Mouse (Mus musculus): ENCODE data around the gene Klrb1b.
"Not testable (repeated sequence)": the region's sequence is repeated elsewhere in the genome, so short reads cannot be mapped to it uniquely, and the experiment has no call there.

The Klrb1b gene

DNA sequence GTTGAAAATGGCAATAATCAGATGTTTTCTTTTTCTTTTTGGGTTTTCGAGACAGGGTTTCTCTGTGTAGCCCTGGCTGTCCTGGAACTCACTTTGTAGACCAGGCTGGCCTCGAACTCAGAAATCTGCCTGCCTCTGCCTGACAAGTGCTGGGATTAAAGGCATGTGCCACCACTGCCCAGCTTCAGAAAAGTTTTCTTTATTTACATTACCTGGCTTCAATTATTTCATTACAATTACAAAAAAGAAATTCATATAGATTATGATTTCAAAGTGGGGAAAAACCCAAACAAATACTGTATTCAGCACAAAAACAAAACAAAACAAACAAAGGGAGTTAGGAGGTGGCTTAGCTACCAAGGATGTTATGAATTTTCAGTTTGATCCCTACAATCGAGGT is 14.5 kb upstream of the Klrb1b start:
- DNase-seq (ENCODE audit: low read depth), result not testable (repeated sequence)

DNA sequence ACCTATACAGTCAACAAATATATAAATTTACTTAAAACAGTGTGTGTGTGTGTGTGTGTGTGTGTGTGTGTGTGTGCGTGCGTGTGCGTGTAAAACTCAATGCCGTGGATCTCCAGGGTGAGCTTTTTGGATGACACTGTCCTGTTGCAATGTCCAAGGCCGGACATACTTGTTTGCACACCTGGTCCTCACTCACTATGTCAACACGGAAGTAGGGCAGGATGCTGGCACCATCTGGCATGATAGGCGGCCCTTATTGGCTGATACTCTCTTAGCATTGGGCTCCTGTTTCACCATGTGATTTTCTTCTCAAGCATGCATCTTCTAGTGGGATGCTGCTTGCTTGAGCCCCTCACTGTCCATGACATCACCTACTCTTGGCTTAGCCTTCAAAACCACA is 13.8 kb upstream of the Klrb1b start:
- no peak for DNase-seq (ENCODE audit: low read depth)

DNA sequence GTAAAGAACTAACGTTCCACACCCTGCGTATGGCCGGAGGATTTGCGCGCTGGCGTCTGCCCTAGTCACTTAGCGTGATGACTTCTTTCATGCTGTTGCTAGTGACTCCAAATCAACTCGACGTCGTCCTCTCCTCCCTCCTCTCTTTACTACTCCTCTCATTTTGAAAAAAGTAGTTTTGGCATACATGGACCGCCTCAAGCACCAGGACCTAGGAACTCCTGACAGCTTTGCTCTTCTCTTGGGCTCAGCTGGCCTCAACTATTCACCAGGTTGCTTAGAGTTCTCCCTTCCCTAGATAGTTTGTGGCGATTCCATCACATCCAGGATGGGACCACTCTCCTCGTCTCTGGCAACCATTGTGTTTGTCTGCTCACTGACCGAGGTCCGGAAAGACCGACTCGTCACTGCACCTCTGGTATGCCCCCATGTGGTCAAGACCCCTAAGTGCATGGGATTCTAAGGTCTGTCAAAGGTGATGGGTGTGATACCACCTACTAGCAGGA is 13.2 kb upstream of the Klrb1b start:
- DNase-seq (ENCODE audit: low read depth), result peak; percentile 86

DNA sequence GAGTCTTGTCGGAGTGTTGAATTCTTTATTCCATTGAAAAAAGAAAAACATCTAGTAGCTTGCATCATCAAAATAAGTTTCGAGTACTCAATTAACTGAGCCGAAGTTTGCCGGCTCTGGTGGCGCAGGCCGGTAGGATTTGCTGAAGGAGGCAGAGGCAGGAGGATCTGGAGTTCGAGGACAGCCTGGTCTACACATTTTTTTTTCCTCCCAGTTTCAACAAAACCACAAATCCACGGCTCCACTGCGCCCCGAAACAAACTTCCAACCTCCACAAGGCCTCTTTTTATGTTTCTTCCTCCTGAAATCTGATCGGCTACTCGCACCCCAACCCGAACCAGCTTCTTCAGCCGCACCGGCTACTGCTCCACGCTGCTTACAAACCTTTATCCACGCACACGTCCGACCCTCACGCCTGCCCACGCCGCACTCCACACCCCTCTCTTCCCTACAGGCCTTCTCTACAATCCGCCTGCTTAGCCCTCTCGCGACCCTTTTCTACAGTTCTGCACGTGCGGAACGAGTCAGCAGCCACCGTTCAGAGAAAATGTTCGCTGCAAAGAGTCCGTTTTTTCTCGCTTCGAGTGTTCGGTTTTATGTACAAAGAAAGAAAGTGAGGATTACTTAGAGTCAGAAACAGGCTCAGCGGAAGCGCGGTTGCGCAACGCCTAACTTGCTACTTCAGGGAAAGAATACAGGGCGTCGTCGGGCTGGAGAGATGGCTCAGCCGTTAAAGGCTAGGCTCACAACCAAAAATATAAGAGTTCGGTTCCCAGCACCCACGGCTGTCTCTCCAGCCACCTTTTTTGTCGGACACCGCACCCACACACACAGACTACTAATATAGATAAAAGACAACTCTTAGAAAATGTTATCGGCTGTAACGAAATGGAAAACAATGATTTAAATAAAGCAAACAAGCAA is 12.5 kb upstream of the Klrb1b start:
- DNase-seq (ENCODE audit: low read depth), result peak; percentile 79

DNA sequence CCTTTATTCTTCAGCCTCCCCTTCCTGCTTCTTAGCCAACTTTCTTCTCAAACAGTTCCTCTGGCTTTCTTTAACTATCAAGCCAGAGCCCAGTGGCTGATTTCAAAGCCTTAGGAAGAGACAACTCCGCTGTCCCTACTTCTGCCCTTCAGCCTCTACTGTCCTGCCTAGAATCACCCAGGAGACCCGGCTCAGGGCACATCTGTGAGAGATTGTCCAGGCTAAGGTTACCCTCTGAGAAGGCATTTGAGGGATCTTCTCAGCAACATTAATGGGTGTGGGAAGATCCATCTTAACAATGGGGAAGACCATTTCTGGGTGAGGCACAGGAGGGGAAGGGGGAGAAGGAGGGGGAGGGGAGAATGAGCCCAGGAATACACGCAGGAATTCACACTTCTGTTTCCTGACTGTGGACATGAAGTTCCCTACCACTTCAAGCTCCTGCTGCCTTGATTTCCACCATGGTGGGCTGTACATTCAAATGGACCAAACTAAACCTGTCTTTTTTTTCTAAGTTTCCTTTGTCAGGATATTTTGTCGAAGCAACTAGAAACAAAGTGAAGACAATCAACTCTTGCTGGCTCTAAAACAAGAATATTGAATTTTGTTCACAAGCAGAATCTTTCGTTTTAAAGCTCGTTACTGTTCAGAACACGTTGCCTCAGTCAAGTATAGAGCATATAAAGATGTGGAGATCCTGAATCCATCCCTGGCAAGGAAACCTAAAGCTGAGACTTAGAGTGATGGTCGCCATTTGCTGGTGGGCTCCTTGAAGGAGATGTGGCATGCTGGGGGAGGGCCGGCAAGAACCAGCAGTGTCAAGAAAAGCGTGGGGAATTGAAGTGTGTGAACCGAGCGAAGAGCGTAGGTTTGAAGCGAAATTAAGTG is 11.6 kb upstream of the Klrb1b start:
- peak; percentile 28 for DNase-seq (ENCODE audit: low read depth)

DNA sequence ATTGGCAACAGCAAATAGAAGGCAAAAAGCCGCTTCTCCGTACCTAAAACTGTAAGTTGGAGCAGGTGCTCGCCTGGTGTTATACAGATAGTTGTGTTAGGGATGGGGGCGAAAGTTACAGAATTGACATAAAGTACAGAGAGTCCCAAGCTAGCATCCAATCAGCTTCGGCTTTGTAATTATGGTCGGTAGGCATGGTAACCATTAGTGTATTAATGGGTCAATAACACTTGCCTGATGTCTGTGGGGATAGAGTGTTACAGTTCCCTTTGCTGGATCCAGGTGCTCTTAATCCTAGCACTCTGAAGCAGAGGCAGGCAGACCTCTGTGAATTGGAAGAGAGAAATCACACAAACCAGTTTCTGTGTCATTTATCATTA is 10.8 kb upstream of the Klrb1b start:
- peak; percentile 21 for DNase-seq (ENCODE audit: low read depth)

DNA sequence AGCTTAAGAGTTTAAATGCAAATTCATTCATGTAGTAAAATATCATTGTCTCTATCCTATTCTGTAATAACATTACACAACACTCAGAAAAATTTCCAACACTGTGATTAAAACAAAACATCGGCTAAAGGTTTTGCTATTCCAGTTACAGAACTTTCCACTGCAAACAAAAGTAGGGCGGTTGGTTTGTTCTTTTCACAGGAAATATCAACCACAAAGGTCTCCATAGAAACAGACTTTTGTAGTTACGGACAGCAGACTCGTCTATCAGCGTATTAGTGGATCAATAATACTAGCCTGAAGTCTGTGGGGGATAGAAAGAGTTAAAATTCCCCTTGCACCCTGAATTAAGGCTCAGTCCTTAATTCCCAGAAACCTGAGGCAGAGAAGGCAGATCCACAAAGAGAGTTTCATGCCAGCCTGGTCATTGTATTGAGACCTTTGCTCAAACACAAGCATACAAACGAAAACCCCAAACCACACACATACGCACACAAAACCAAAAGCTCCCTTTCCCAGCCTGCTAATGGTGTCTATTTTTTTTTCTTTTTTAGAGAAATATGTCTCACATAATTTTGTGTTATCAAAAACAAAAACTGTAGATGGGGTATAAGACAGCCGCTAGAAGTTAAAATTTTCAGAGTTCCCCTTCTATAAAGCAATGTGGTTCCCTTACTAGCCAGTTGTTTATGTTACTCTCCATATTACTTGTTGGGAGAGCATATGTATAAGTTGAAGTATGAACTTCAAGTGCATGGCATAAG is 10.2 kb upstream of the Klrb1b start:
- DNase-seq (ENCODE audit: low read depth), result no peak

DNA sequence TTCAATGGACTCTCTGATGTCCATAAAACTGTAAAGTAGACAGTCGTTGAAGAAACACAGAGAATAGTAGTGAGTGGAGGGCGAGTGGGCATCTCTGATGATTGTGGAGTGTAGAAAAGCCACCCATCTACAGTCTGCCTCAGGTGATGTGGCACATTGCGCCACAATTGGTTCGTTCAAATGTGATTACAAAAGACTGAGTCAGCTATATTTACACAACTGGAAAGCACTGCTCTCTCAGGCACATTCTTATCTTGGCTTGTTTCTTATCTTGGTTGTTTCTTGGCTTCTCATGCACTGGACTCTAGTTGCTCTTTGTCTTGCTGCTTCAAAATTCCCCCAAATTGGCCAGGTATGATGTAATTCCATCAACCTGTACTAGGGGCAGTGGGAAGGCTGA is 9.4 kb upstream of the Klrb1b start:
- DNase-seq (ENCODE audit: low read depth), result no peak

DNA sequence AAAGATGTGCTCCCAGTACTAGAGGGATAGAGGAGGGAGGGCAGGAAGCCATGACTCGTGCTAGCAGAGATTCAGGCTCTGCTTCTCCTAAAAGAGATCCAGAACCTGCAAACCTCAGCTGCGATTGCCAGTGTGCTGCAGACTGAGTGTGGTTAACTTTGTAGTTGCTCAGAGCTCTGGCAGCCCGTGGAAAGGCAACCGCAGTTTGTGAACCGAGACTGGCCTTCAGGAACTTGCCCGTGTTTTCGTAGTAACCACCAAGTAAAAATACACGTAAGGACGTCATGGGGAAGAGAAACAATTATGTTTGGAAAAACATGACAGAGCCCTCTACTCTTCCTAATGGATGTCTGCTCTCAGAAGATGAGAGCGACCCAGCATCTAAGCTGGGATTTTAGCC is 6.9 kb upstream of the Klrb1b start:
- no peak for DNase-seq (ENCODE audit: low read depth)

DNA sequence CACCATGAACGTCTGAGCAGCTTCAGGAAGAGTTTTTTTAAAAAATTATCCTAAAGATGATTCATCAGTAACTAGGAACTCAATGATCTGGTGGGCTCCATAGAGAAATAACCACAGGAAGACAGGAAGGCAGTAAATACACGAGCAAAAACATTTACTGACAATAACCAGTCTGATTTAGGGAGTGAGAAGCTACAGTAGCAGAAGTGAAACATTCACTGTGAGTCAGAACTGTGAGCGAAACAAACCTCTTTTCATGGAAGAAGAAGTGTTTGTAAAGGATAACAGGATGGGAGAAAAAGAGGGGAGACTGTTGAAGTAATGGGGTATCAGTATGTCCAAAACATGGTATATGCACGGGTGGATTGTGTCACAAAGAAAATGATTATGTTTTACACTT is 3.7 kb upstream of the Klrb1b start:
- no peak for DNase-seq (ENCODE audit: low read depth)

DNA sequence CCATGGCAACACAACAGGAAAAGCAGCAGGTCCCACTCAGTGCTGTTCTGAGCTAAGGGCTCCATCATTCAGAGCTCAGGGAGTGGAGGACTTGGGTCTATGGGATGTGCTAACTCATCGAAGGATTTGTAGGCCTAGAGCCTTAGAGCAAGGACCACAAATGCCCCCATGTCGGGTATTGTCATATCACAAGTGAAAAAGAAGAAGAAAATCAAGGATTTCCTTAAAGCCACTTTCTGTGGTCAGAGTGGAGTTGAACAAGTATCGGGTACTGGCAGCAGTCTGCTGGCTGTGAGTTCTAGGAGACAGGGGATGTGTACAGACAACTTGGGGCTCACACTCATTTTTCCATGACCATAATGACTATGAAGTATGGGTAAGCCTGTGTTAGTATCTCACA is 650 bp upstream of the Klrb1b start:
- DNase-seq (ENCODE audit: low read depth), result no peak

DNA sequence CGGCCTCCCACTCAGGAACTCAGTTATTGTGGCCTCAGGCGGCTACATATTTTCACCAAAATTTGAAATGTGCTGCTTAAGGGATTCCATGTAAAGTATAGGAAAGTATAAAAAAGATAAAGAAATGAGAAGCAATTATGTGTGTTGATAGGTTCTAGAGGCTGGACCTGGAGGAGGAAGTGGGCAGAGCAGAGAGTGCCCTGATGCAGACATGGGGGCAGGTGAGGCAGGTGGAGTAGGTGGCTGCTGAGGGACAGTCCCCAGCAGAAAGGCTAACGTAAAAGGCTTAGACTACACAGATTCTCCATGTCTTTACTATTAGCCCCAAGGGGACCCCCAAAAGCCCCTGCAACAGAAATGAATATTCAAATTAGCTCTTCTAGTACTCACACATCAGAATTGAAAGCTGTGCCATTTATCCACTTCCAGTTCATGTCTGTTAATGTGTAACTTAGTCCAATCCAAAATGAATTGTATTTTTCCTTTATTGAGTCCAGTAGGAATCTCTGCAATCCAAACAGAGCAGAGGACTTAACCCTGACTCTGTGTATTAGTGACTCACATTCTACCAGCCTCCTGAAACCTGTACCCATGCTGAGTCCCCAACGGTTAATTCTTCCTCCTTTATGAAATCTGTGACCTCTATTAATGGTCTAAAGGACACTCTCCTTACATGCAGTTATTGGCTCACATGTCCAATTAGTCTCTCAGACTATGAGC is 7.9 kb downstream of the Klrb1b start:
- DNase-seq (ENCODE audit: low read depth), result no peak

DNA sequence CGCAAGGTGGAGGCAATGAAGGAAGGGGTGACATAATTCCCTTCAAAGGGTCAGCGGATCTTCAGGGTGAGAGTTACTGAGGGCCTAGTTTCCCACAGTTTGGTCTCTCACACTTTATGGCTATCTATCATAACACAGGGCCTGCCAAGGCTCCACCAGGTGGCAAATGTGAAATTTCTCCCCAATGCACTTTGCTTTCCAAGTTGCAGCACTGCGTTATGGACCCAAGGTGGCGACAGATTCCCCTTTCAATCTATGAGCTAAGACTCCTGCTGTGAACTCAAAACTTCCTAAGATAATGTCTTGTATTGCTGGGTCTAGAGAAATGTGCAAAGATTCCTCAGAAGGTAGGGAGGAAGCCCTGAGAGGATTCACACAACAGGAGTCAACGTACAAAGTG is 17.6 kb downstream of the Klrb1b start:
- DNase-seq (ENCODE audit: low read depth), result no peak

DNA sequence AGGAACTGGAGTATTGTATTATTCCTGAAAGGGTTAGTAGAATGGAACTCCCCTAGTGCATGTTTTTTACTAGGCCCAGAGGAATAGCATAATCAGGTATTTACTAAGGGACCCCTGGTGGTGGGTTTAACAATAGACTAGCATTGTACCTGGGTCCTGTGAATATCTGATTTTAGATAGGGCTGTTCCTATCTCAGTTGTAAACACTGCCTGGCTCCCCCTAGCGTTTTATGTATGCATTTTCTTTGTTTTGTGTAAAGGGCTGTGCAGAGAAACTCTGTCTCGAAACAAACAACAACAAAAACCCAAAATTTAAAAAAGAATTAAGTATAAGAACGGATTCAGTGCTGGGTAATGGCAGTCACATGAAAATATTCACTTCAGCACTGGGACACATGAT is 19.1 kb downstream of the Klrb1b start:
- no peak for DNase-seq (ENCODE audit: low read depth)

DNA sequence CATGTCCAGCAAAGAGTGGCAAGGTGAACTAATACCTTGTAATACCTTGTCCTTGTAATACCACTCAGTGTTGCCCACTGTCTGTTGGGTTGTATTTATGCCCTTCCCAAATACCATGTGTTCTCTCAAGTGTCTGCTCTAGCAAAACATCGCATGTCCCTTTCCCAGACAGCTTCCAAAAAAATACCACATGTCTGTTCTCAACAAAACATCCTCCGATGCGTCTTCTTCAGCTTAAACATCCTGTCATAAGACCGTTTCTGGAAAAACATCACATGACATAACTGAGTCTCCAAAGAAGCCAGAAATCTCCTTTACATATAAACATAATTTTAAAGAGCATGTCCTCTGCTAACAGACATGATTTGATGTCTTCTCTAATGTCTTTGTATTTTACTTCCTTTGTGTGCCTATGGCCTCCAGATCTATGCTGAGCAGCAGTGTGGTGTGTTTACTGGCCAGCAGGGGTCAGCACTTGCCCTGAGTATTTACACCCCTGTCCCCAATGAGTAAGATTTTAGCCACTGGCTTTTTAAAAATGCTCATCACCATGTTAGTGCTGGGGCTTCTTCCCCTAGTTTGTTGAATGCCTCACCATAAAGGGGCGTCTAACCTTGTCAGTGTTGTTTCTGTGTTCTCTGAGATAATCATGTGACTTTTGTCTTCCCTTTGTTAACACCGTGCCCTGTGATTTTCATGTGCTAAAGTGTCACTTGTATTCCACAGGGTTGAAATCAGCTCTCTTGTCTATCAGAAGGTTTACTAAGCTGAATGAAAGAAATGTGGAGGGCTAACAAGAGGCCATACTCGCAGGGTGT is 21.1 kb downstream of the Klrb1b start:
- DNase-seq (ENCODE audit: low read depth), result not testable (repeated sequence)

DNA sequence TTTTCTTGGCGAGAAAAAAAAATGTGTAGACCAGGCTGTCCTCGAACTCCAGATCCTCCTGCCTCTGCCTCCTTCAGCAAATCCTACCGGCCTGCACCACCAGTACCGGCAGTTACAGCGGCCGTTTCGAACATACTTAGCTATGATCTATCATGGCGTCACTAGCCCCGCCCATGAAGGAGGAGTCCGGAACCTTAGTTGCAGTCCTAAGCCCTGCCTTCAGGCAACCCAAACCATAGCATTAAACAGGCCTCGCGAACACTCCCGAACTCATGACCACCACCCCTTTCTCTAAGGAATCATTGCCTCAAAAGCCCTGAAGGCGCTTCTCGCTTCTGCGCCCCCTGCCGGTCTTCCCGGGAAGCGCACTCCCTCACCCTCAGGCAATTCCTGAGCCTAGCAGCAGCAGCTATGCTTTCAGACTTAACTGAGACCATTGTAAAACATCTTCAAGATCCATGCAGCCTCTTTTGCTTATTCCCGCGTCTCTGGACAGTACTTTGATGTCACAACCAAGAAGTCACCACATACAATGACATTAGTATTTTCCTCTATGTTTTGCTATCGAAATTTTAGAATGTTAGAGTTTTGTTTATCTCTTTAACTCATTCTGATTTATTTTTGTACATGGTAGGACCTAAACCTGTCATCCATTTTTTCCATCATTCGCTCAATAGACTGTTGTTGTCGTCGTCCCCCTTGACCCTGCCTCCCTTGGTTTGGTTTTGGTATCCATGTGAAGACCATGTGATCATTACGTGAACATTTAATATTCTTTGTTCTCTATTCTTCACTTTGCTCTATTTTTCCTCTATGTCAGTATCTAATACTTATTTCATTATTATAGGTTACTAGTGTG is 22.9 kb downstream of the Klrb1b start:
- peak; percentile 93 for DNase-seq (ENCODE audit: low read depth)

DNA sequence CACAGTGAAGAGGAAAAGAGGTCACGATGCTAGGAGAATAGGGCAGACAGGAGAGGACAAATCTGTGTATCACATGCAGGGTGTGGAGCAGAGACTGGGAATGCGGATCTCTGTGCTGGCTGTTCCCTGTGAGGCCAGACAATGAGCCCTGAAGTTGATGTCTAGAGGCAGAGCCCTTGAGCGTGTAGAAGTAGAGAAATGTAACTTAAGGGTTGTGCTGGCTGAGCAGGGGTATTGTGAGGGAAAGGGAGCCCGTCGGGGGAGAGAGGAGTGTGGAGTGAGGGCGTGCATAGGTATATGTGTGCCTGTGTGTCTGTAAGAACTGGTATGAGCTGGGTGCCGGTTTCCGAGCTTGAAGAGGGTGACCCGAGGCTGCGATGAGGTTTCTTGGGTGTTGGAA is 23.6 kb downstream of the Klrb1b start:
- DNase-seq (ENCODE audit: low read depth), result no peak

DNA sequence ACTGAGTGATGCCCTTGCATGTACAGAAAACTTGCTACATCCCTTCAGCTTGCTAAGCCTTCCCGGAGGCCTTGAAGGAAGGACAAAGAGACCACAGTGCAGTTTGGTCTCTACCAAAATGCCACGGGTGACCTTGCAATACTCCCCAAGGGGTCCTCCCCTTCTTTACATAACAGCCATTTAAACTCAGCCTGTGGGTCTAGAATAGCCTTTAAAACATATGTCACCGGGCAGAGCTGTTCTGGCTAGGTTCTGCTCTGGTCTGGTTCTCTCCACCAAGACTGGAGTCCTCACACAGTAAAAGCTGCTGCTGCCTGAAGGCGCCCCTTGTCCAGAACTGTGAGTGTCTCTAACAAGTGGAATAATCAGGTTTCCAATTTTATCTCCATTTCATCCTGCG is 25.4 kb downstream of the Klrb1b start:
- DNase-seq (ENCODE audit: low read depth), result not testable (repeated sequence)

DNA sequence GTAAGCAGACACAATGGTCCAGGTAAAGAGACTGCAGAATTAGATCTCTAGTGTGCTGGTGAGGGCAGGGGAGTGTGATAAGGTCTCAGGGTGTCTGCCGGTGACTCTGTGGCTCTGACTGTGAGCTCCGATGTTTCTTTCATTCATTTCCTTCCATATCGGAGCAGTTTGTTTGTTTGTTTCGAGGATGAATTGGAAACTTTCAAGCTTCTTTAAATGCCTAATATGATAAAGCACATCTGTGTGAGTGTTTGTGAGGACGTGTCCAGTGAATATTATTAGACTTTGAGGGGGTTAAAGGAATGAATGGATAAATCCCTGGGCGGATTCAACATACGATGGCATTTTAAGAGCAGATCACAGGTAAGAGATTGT is 26.2 kb downstream of the Klrb1b start:
- DNase-seq (ENCODE audit: low read depth), result no peak

All from c-Kit-positive CD71-positive TER-119-negative erythroid progenitor cells, embryonic 14.5 days (primary cell).